Mouse (Mus musculus) olfactory bulb, adult 2 months (tissue): Measurements from ENCODE around the gene Gm973. TPM values are rescaled to one million over a fixed set of nuclear protein-coding genes. Genes with fewer than 3 reads are reported as not detected.

Experiments
- H3K27ac ChIP-seq: fragments of 200-500 bp; 2 replicates; pipeline ENCODE4 v1.5.1; 2012; ENCODE audit warnings: low read depth, low read length; ENCODE audit not compliant: insufficient read depth
- H3K4me1 ChIP-seq: fragments of 200-500 bp; 2 replicates; pipeline ENCODE4 v1.6.1; 2012; ENCODE audit warnings: low read length; ENCODE audit not compliant: control insufficient read depth, insufficient read depth
- H3K4me3 ChIP-seq: fragments of 200-500 bp; 2 replicates; pipeline ENCODE4 v1.5.1; 2012; ENCODE audit warnings: mild to moderate bottlenecking, low read depth, low read length, moderate library complexity; ENCODE audit not compliant: insufficient read depth
- CTCF ChIP-seq: fragments of 200-500 bp; IDR thresholded peaks from 2 replicates; pipeline ENCODE4 v1.5.1; 2012; ENCODE audit warnings: low read depth, mild to moderate bottlenecking, low read length, moderate library complexity; ENCODE audit not compliant: insufficient read depth
- POLR2A ChIP-seq: fragments of 200-500 bp; IDR thresholded peaks from 2 replicates; pipeline ENCODE4 v1.6.1; 2012; ENCODE audit warnings: mild to moderate bottlenecking, low read depth, low read length, moderate library complexity; ENCODE audit not compliant: insufficient read depth
- WGBS: fragments of 180-500 bp; shearing (Covaris S2); methylation state at CpG from one replicate; pipeline ENCODE4 v1.1.7; 2018; 5-methylcytosine and 5-hydroxymethylcytosine counted together
- polyA plus RNA-seq: library from polyadenylated mRNA; stranded (reverse); fragments of >200 nt; gene quantifications from 2 replicates; pipeline ENCODE4 v1.2.4, GENCODE M21; 2012; ENCODE audit warnings: low replicate concordance; ENCODE audit not compliant: missing spikeins, insufficient read depth, insufficient read length

The Gm973 gene
- polyA plus RNA-seq, 1 experiment: not detected

DNA sequence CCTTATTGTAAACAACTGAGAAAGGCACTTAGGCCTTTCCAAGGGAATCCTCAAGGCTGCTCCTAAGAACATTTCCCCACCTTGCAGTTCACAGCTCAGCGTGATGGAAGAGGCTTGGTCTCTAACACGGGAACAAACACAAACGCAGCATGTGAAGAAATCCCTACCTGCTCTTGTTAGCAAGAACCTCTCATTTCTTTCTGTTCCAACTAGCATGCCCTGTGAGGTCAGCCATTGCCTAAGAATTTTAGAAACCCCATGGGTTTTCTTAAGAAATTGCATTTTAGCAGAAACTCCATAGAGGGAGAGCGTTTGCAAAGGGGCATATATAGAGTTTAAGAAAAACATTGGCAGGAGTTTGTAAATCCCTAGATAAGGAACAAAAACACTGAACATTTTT, 27.6 kb upstream of the Gm973 start:
- no peak overlapping the region for H3K4me3 ChIP-seq
- 58% methylated on average over 4 of the region's 4 CpGs for WGBS

DNA sequence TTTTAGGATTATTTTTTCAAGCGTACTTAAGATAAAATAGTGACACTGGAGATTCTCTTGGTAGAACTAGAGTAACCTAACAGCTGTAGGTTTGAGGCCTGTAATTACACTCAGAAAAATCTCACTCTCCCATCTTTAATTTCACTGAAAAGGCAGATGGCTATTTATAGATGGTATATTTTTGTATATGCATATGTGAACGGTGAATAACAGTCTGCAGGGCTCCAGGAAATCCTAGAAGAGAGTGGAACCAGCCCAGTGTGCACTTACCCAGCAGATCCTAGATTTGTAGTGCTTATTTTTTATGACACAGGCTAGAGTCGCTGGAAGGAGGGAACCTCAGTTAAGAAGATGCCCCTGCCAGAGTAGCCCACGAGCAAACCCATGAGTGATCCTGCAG, 27.1 kb upstream of the Gm973 start:
- peak overlapping the region; percentile 4; the same call in 1 of the 2 replicates for H3K27ac ChIP-seq

More for the DNA sequence above, 27.6 kb upstream of the Gm973 start:
- Histone ChIP-seq H3K27ac (no peak overlapping the region), H3K4me1 (peaks cover 25% of the 10 kb centered on the region)
- no peak for TF ChIP-seq CTCF
- TF ChIP-seq POLR2A: no peak

DNA sequence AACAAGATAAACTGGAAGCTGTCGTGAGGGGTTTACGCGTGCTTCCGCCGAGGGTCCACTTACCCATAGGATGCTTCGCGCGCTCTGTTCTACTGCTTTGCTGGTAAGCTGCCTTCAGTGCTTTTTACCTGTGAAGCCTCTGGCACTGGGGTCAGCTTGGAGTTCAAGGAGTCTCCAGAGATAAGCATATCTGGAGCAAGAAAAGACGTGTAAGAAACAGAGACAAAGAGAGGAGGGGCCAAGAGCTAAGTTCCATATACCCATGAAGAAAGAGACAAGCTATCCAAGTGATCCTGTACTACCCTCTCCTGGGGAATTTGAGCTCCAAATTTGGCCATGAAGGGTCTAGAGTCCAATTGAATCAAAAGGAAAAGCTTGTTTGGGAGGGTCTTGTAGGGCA, 24.5 kb upstream of the Gm973 start:
- Histone ChIP-seq H3K27ac (no peak overlapping the region), H3K4me3 (no peak overlapping the region), H3K4me1 (peaks cover 13% of the 10 kb centered on the region)
- 95% methylated on average over 9 of the region's 9 CpGs for WGBS
- no peak for TF ChIP-seq CTCF
- no peak for TF ChIP-seq POLR2A

More for the DNA sequence above, 27.1 kb upstream of the Gm973 start:
- Histone ChIP-seq H3K4me3 (no peak overlapping the region), H3K4me1 (peaks cover 20% of the 10 kb centered on the region)
- WGBS: 34% methylated on average over 4 of the region's 4 CpGs
- TF ChIP-seq CTCF (no peak), POLR2A (no peak)

GRCm38 (mm10) chr1:59492432-59492831, 23.6 kb upstream of the Gm973 start:
- WGBS: 85% methylated on average over 4 of the region's 4 CpGs
- H3K4me3 ChIP-seq: no peak overlapping the region
- no peak for TF ChIP-seq POLR2A
- no peak for TF ChIP-seq CTCF

DNA sequence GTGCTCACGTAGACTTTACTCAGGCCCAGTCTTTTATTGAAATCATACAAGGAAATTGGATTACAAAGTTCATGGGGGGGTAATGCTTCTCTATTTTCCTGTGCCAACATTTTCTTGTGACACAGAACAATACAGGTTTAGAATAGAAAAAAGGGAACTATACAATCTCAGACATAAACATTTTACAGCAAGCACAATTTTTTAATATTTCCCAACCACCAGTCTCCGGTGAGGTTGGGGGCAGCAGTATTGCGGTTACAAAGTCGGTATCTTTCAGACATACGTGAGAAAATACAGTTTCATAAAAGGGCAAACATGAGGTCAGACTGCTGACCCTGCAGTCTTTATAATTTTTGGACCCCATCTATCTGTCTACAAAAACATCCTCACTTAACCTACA, 20.1 kb upstream of the Gm973 start:
- Histone ChIP-seq H3K27ac (no peak overlapping the region), H3K4me1 (no peaks in the 10 kb centered on the region), H3K4me3 (no peak overlapping the region)
- TF ChIP-seq CTCF (no peak), POLR2A (no peak)
- WGBS: 96% methylated on average over 5 of the region's 5 CpGs

More at GRCm38 (mm10) chr1:59492432-59492831, 23.6 kb upstream of the Gm973 start:
- peaks cover 13% of the 10 kb centered on the region for H3K4me1 ChIP-seq
- no peak overlapping the region for H3K27ac ChIP-seq

- WGBS: 83% methylated on average over 6 of the region's 6 CpGs
- TF ChIP-seq CTCF (no peak), POLR2A (no peak)
- no peaks in the 10 kb centered on the region for H3K4me1 ChIP-seq
Observed at GRCm38 (mm10) chr1:59497741-59498613, 18.1 kb upstream of the Gm973 start.

DNA sequence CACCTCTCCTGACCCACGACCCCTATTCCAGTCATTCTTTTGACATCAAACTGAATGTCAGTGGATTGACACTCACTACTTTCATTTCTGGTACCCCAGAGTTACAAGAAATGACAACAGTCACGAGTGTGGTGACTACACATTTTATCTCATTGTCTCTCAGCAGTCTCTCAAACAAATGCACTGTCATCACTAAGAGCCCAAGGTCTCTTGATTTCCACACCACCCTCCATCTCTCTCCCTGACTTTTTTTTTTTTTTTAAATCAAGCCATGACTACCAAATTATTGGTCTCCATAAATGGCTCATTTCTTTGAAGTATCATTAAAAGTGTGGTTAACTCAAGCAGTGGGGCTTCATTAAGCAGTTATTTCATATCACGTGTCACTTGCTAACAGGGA, 16.7 kb upstream of the Gm973 start:
- Histone ChIP-seq H3K4me1 (no peaks in the 10 kb centered on the region), H3K27ac (no peak overlapping the region), H3K4me3 (no peak overlapping the region)
- TF ChIP-seq POLR2A (no peak), CTCF (no peak)
- WGBS: 92% methylated on average over 3 of the region's 3 CpGs

More at GRCm38 (mm10) chr1:59497741-59498613, 18.1 kb upstream of the Gm973 start:
- no peak overlapping the region for H3K27ac ChIP-seq
- H3K4me3 ChIP-seq: no peak overlapping the region

DNA sequence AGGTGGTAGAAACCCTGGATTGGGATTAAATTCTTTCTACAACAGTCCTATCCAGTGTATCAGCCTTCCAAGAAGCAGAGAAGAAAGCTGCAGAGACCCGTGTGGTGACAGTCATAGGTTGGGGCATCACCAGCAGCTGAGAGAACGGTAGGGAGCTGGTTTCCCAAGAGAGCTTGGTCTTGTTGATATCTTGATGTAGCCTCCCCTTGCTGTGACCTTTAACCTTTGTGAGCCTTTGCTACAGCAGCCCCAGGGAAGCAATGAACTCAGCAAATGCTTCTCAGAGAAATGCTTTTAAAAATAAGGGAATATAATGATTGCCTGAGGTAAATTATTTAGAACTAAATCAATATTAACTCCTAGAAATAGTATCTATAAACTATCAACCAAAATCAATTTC, 13.7 kb upstream of the Gm973 start:
- Histone ChIP-seq H3K27ac (no peak overlapping the region), H3K4me3 (no peak overlapping the region), H3K4me1 (no peaks in the 10 kb centered on the region)
- TF ChIP-seq POLR2A (no peak), CTCF (no peak)
- 91% methylated on average over 2 of the region's 2 CpGs for WGBS

DNA sequence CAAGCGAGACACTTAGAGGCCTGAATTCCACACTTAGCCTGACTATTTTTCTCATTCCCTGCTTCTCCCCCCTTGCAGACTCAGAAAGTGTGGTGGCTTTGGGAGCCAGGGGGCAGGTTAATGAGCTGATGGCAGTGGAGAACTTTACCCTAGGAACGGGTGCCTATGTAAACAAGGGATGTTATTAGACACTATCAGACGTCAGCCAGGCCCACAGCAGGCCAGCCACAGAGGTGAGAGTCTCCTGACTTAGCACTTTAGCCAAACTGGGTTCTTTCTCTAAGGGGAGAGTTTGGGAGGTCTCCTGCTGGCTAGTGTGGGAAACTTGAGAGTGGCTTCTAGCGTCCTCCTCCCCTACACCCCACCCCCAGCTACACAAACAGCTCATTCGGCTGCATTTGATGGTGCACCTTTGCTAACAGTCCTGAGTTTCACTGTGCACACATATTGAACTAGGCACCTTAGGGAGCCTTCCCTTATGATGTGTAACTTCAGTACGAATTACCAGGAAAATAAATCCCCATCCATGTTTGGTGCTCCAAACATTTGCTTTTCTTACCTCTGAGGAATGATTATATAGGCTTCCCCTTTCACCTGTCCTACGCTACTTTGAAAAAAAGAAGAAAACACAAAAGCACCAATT, 12.3 kb upstream of the Gm973 start:
- TF ChIP-seq CTCF (no peak), POLR2A (no peak)
- 85% methylated on average over 7 of the region's 7 CpGs for WGBS

More for the DNA sequence above, 12.3 kb upstream of the Gm973 start:
- peaks cover 4% of the 10 kb centered on the region; the same call in 1 of the 2 replicates for H3K4me1 ChIP-seq
- H3K27ac ChIP-seq: no peak overlapping the region
- no peak overlapping the region for H3K4me3 ChIP-seq
